Mouse (Mus musculus): ENCODE data around the gene Tmem39b. TPM values are rescaled to one million over a fixed set of nuclear protein-coding genes. Genes with fewer than 3 reads are reported as not detected.

The Tmem39b gene
- polyA plus RNA-seq (2015; fragmentation: Nextera tagmentation; extraction: Ambion mirVana) = 2.2 and 2.3 TPM in 2 replicates

DNA sequence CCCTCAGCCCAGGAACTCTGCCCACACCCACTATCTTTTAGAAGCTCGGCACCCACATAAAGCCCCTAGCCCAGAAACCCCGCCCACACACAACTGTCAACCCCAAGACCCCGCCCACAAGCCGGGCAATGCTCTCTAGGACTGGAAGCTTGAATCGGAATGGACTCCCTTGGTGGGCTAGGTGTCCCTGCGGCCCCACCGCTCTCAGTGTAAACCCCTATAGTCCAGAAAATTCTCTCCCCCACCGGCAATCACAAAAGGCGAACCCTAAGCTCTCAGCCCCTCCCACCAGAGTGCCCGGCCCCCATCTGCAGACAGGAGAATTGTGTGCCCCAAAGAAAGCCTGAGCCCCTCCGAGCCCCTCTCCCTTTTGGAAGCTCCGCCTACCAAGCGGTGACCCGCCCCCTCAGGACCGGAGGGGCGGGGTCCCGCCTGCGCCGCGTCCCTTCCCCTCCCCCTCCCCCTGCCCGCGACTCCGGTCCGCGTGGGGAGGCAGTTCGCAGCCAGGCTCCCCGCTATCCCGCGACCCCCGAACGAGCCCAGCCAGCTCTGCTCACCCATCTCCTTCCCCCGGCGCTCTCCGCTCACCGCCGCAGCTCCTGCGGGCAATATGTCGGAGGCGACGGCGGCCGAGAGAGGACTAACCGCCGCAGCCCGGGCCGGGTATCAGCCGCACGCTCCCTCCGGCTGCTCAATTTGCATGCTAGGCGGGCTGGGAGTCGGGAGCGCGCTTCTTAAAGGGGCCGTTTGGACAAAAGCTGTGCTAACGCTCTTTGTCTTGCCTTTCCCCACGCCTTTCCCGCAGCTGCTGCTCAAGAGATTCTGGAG is at the start of gene Tmem39b:
Gene Tmem39b (minus strand): TSS at position 681 of the 828 bp plus-strand sequence.
- TF ChIP-seq CTCF (IDR thresholded peaks at IDR 0.05; ENCODE audit: low read depth) (no peak), EP300 (IDR thresholded peaks at IDR 0.05; ENCODE audit: low read depth) (no peak)
- peak; percentile 92 for DNase-seq
- H3K4me2 ChIP-seq (ENCODE audit: low read depth, low read length) = peak within 1 kb of the TSS; percentile 87
- peak within 1 kb of the TSS; percentile 74 for H3K9ac ChIP-seq (replicated peaks)
- WGBS (ENCODE audit: insufficient replicate concordance) = 3% methylated on average over 43 of the region's 57 CpGs
- peak within 1 kb of the TSS; percentile 87 for H3K4me3 ChIP-seq (ENCODE audit: low read depth, low read length)
- H3K4me1 ChIP-seq (ENCODE audit: insufficient read depth) = peaks cover 11% of the 10 kb centered on the region
- no peaks in the 10 kb centered on the region for H3K9me3 ChIP-seq (ENCODE audit: low read length)
- ATAC-seq = peak; percentile 93
- peaks cover 13% of the 10 kb centered on the region for H3K36me3 ChIP-seq (replicated peaks; ENCODE audit: insufficient read depth, low read length)
- H3K27ac ChIP-seq (ENCODE audit: low read depth) = peak within 1 kb of the TSS; percentile 64
- no peaks in the 10 kb centered on the region for H3K27me3 ChIP-seq (ENCODE audit: insufficient read depth, low read length)

DNA sequence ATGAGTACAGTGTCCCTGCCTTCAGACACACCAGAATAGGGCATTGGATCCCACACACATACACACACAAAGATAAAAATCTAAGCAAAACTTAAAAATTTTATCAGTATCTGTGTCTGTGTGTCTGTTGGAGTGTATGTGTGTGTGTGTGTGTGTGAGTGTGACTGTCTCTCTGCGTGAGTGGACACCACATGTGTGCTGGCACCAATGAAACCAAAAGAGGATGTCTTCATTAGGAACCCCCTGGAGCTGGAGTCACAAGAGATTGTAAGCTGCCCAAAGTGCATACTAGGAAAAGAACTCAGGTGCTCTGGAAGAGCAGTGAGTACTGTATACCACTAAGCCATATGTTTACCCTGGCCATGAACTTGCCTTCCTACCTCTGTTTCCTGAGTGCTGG is 49.5 kb upstream of the Tmem39b start:
- Histone ChIP-seq H3K27me3 (ENCODE audit: insufficient read depth, low read length) (no peaks in the 10 kb centered on the region), H3K27ac (ENCODE audit: low read depth) (no peak overlapping the region), H3K36me3 (replicated peaks; ENCODE audit: insufficient read depth, low read length) (no peaks in the 10 kb centered on the region), H3K4me1 (ENCODE audit: insufficient read depth) (peaks cover 9% of the 10 kb centered on the region), H3K9ac (replicated peaks) (no peak overlapping the region), H3K4me3 (ENCODE audit: low read depth, low read length) (no peak overlapping the region), H3K9me3 (ENCODE audit: low read length) (no peaks in the 10 kb centered on the region), H3K4me2 (ENCODE audit: low read depth, low read length) (no peak overlapping the region)
- DNase-seq (no peak), ATAC-seq (no peak)
- 45% methylated on average over 1 of the region's 1 CpGs for WGBS (ENCODE audit: insufficient replicate concordance)
- no peak for TF ChIP-seq CTCF (IDR thresholded peaks at IDR 0.05; ENCODE audit: low read depth)
- TF ChIP-seq EP300 (IDR thresholded peaks at IDR 0.05; ENCODE audit: low read depth) = no peak

DNA sequence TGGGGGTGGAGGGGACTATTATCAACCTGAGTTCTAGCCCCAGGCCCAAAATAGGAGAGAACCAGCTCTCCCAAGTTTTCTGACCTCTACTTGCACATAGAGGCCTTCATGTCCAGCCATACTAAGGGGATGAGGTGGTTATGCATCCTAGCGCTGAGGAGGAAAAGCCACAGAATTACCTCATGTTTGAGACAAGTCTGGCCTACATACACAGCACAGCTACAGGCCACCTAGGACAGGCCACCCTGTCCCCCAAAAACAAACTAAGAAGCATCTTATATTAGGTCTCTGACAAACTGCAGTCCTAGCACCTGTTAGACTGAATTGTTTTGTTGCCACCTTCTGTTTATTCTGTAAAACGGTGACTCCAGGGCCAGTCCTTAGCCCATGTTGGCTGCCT is 46.9 kb upstream of the Tmem39b start:
- peaks cover 15% of the 10 kb centered on the region for H3K4me1 ChIP-seq (ENCODE audit: insufficient read depth)
- ATAC-seq (no peak), DNase-seq (no peak)
- 66% methylated on average over 2 of the region's 2 CpGs for WGBS (ENCODE audit: insufficient replicate concordance)
- H3K4me2 ChIP-seq (ENCODE audit: low read depth, low read length) = peak overlapping the region; percentile 94
- H3K4me3 ChIP-seq (ENCODE audit: low read depth, low read length) = no peak overlapping the region
- no peaks in the 10 kb centered on the region for H3K27me3 ChIP-seq (ENCODE audit: insufficient read depth, low read length)
- H3K9ac ChIP-seq (replicated peaks) = 0 out of 2 replicates have a peak overlapping the region, but pooled peaks have one; percentile 77
- H3K27ac ChIP-seq (ENCODE audit: low read depth) = peak overlapping the region; percentile 97
- H3K36me3 ChIP-seq (replicated peaks; ENCODE audit: insufficient read depth, low read length) = no peaks in the 10 kb centered on the region
- TF ChIP-seq CTCF (IDR thresholded peaks at IDR 0.05; ENCODE audit: low read depth) = no peak
- TF ChIP-seq EP300 (IDR thresholded peaks at IDR 0.05; ENCODE audit: low read depth) = no peak
- H3K9me3 ChIP-seq (ENCODE audit: low read length) = no peaks in the 10 kb centered on the region

DNA sequence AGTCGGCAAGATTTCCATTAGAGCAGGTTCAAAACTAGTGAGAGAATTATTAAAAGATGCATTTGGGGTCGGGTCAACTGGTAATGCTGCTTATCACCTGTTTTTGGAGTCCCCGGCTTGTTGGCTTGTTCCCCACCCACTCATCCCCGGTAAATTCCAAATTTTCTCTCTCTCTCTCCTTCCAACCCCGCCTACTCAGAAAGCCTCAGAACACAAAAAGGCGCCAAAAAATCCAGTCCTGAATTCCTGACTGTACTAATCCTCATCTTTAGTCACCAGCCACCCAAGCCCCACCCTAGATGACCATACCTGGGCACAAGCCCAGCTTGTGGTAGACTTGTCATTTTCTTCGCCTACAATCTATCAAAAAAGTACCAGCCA is 46.4 kb upstream of the Tmem39b start:
- Histone ChIP-seq H3K4me2 (ENCODE audit: low read depth, low read length) (peak overlapping the region; percentile 94), H3K9me3 (ENCODE audit: low read length) (no peaks in the 10 kb centered on the region), H3K4me1 (ENCODE audit: insufficient read depth) (peaks cover 15% of the 10 kb centered on the region), H3K9ac (replicated peaks) (peak overlapping the region; percentile 77), H3K27me3 (ENCODE audit: insufficient read depth, low read length) (no peaks in the 10 kb centered on the region), H3K4me3 (ENCODE audit: low read depth, low read length) (peak overlapping the region; percentile 99), H3K36me3 (replicated peaks; ENCODE audit: insufficient read depth, low read length) (no peaks in the 10 kb centered on the region), H3K27ac (ENCODE audit: low read depth) (peak overlapping the region; percentile 97)
- no peak for DNase-seq
- ATAC-seq = no peak
- 9% methylated on average over 7 of the region's 7 CpGs for WGBS (ENCODE audit: insufficient replicate concordance)
- TF ChIP-seq CTCF (IDR thresholded peaks at IDR 0.05; ENCODE audit: low read depth) (no peak), EP300 (IDR thresholded peaks at IDR 0.05; ENCODE audit: low read depth) (no peak)

DNA sequence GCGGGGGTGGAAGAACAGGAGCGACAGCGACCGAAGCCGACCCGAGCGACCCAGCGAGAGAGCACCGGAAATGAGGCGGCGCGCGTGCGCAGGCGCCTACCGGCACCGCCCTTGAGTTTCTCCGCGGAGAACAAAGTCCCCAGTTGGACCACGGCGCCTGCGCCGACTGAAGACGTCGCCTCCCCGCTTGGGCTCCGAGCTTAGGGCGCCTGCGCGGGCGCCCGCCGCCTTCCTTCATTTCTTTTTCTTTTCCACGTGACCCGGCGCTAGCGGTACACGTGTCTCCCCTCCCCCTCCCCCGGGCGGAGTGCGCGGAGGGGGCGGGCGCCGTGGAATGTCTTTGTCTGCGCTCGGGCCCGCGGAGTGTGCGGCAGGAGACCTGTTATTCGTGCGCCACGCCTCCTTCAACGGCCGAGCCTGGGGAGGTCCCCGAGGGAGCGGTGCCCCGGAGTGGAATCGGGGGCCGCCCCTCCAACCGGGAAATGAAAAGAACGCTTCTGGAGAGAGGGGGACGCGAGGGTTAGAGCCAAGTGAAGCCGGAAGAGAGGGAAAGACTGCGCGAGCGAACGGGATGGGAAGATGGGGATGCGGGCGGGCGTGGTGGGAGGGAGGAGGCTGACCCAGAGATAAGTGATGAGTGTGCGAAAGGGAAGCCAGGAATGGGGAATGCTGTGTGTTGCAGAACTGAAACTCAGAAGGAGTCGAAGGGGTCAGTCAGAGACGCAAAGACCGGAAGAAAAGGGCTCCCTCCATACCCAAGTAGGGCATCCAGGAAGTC is 45.8 kb upstream of the Tmem39b start, which contains the start of gene Khdrbs1:
Gene Khdrbs1 (minus strand): TSS at position 72 of the 778 bp plus-strand sequence.
- Histone ChIP-seq H3K4me2 (ENCODE audit: low read depth, low read length) (peak within 1 kb of the TSS; percentile 94), H3K27me3 (ENCODE audit: insufficient read depth, low read length) (no peaks in the 10 kb centered on the region), H3K9ac (replicated peaks) (peak within 1 kb of the TSS; percentile 99), H3K27ac (ENCODE audit: low read depth) (peak within 1 kb of the TSS; percentile 97), H3K4me1 (ENCODE audit: insufficient read depth) (peaks cover 15% of the 10 kb centered on the region), H3K36me3 (replicated peaks; ENCODE audit: insufficient read depth, low read length) (no peaks in the 10 kb centered on the region), H3K4me3 (ENCODE audit: low read depth, low read length) (peak within 1 kb of the TSS; percentile 99), H3K9me3 (ENCODE audit: low read length) (no peaks in the 10 kb centered on the region)
- 1% methylated on average over 61 of the region's 76 CpGs for WGBS (ENCODE audit: insufficient replicate concordance)
- TF ChIP-seq CTCF (IDR thresholded peaks at IDR 0.05; ENCODE audit: low read depth) (no peak), EP300 (IDR thresholded peaks at IDR 0.05; ENCODE audit: low read depth) (peak; percentile 63; the same call in 1 of the 2 replicates)
- ATAC-seq = peak; percentile 94
- peak; percentile 96 for DNase-seq

DNA sequence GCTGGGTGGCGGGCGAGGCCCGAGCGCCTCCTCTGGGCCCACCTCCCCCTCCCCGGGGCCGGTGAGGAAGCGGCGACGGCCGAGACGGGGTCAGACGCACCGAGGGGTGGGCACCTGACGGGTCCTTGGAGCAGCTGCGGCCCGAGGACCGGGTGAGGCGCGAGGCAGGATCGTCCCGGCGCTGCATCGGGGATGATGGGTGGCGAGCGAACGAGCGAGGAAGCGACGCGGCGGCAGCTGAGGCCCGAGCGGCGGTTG is 45.3 kb upstream of the Tmem39b start:
- TF ChIP-seq EP300 (IDR thresholded peaks at IDR 0.05; ENCODE audit: low read depth) (no peak), CTCF (IDR thresholded peaks at IDR 0.05; ENCODE audit: low read depth) (no peak)
- ATAC-seq = peak; percentile 32
- DNase-seq = no peak
- Histone ChIP-seq H3K4me2 (ENCODE audit: low read depth, low read length) (peak overlapping the region; percentile 90), H3K36me3 (replicated peaks; ENCODE audit: insufficient read depth, low read length) (no peaks in the 10 kb centered on the region), H3K4me1 (ENCODE audit: insufficient read depth) (peaks cover 15% of the 10 kb centered on the region), H3K27ac (ENCODE audit: low read depth) (peak overlapping the region; percentile 97), H3K9ac (replicated peaks) (peak overlapping the region; percentile 99), H3K4me3 (ENCODE audit: low read depth, low read length) (peak overlapping the region; percentile 99), H3K9me3 (ENCODE audit: low read length) (no peaks in the 10 kb centered on the region), H3K27me3 (ENCODE audit: insufficient read depth, low read length) (no peaks in the 10 kb centered on the region)
- WGBS (ENCODE audit: insufficient replicate concordance) = 2% methylated on average over 29 of the region's 34 CpGs

Data from liver, postnatal 0 days (tissue).